Mouse (Mus musculus) thymus, adult 18-20 months (tissue): ENCODE measurements around the gene Ap2a2.
"Not testable (repeated sequence)": the region's sequence is repeated elsewhere in the genome, so short reads cannot be mapped to it uniquely, and the experiment has no call there.

Experiments used
- DNase-seq, 2 experiments: peaks; one replicate each; pipeline ENCODE4 v3.0.0; 2022; ENCODE audit warnings: mixed read lengths in 2 of 2

The Ap2a2 gene

DNA sequence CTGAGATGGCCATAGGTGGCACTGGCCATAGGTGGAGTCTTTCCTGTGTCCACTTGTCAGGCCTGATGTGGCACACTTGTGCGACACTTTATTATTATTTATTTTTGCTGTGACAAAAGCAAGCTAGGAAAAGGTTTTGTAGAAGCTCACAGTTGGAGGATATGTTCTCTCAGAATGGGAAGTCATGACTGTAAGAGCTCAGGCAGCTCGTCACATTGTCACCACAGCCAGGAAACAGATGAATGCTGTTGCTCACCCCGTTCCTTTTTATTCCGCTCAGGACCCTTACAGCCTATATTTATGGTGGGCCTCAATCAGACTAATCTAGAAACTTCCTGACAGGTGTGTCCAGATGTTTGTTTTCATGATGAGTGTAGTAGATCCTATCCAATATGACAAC lies 1.5 kb upstream of the Ap2a2 start:
- DNase-seq = no peak

- no peak for DNase-seq
Observed at GRCm38 (mm10) chr7:141562421-141562851, 463 bp downstream of the Ap2a2 start.

GRCm38 (mm10) chr7:141562852-141563427 lies 967 bp downstream of the Ap2a2 start:
- peak; percentile 32 to 47 for DNase-seq

DNA sequence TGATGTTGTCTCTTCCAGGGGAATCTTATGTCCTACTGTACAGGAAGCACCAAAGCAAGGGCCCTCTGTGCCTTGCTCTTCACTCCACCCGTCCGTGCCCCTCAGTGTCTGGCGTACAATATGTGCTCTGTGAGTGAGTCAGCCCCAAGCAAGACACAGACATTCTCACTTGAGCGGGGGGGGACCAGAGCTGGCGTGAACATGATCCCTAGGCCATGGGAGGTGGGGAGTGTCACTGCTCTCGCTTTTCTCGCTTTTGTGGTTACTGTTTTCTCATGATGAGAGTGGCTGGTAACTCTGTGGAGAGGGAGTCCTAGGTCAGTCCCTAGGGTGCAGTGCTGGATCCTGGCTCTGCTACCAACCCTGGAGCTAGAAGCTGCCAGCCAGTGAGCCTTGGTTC lies 2.6 kb downstream of the Ap2a2 start:
- no peak for DNase-seq

DNA sequence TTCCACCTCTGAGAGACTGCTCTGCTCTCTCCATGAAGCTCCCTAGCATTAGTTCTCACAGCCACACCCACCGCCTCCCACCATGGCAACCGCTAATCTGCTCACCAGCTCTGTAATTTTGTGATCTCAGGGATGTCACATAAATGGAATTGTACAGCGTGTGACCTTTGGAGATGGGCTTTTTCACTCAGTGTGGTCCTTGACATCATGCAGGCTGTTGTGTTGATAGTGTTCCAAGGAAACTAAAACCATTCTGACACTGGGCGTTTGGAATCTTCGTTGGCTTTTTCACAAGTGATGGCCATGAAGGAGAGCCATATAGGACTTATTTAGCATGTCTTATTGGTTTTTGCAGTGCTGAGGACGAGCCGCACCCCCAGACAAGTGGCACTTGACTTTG lies 4.6 kb downstream of the Ap2a2 start:
- no peak for DNase-seq

DNA sequence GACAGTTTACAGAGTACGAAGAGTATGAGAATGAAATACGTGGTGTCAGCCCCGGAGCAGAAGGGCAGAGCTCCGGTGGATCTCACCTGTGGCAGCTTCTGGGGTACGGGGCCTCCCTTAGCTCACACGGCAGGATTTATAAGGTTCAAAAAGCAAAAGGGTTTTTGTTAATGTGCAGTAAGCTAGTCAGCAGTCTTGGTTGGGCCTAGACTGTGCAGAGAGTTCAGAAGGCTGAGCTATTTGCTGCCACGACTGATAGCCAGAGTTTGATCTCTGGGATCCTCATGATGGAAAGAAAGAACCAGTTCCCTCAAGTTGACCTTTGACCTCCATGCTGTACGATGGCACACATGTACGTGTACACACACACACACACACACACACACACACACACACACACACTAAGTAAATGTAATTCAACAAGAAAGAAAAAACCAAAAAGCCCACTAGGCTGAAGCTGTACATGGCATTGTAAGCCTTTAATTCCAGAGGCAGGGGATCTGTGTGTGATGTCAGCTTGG lies 7.4 kb downstream of the Ap2a2 start:
- no peak for DNase-seq

GRCm38 (mm10) chr7:141569916-141570315 lies 7.9 kb downstream of the Ap2a2 start:
- DNase-seq = no peak

GRCm38 (mm10) chr7:141570625-141571295 lies 8.8 kb downstream of the Ap2a2 start:
- DNase-seq = no peak

GRCm38 (mm10) chr7:141574041-141574440 lies 12.1 kb downstream of the Ap2a2 start:
- DNase-seq = no peak

- no peak for DNase-seq
Observed at GRCm38 (mm10) chr7:141575481-141575880, 13.5 kb downstream of the Ap2a2 start.

GRCm38 (mm10) chr7:141577801-141578200 lies 15.8 kb downstream of the Ap2a2 start:
- no peak for DNase-seq

- no peak for DNase-seq
Observed at GRCm38 (mm10) chr7:141578511-141578910, 16.5 kb downstream of the Ap2a2 start.

GRCm38 (mm10) chr7:141578943-141579342 lies 17.0 kb downstream of the Ap2a2 start:
- no peak for DNase-seq

GRCm38 (mm10) chr7:141581323-141581722 lies 19.4 kb downstream of the Ap2a2 start:
- DNase-seq = no peak

DNA sequence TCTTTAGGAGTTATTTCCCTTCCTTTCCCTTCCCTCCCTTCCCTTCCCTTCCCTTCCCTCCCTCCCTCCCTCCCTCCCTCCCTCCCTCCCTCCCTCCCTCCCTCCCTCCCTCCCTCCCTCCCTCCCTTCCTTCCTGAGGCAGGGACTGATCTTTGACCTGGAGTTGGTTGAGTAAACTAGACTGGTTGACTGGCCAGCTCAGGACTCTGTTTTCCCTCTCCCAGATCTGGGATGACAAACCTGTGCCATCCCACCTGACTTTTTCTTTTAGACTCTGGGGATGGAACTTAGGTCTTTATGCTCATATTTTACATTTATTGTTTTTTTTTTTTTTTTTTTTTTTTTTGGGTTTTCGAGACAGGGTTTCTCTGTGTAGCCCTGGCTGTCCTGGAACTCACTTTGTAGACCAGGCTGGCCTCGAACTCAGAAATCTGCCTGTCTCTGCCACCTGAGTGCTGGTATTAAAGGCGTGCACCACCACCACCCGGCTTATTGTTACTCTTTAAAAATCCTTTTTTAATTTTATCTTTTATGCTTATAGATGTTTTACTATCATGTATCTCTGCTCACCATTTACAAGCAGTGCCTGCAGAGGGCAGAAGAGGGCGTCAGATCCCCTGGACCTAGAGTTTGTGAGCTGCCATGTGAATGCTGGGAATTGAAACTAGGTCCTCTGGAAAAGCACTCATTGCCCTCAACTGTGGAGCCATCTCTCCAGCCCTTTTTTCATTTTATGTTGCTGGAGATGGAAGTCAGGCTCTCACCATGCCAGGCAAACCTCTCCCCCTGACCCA lies 22.3 kb downstream of the Ap2a2 start:
- no peak for DNase-seq

GRCm38 (mm10) chr7:141585288-141585687 lies 23.3 kb downstream of the Ap2a2 start:
- DNase-seq = no peak

GRCm38 (mm10) chr7:141585881-141586280 lies 23.9 kb downstream of the Ap2a2 start:
- DNase-seq = no peak

DNA sequence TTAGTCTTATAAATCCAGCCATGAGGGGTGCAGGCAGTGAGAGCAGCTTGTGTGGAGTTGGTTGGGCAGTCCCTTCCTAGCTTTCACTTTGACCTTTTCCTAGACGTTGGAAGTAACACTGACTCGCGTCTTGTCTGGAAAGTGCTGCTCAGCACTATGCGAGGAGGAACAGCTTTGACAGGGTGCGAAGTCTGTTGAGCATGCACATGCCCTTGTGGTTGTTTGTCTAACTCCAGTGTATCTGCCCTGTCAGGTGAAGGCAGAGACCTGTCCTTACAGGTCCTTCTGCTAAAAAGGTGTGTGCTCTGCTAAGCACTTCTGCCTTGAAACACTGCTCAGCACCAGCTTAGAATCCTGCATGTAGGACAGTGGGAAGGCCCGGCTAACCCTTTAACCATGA lies 26.9 kb downstream of the Ap2a2 start:
- DNase-seq = no peak

DNA sequence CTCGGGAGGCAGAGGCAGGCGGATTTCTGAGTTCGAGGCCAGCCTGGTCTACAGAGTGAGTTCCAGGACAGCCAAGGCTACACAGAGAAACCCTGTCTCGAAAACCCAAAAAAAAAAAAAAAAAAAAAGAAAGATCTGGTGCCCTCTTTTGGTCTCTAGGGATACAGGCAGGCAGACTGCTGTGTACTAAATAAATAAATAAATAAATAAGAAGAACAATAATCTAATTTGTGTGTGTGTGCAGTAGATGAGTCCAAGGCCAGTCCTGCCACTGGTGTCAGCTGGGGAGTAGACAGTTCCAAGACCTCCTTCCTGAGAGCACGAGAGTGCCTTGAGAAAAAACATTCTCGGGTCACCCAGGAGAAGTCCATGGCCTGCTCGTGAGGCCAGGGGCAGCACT lies 28.3 kb downstream of the Ap2a2 start:
- not testable (repeated sequence) for DNase-seq

DNA sequence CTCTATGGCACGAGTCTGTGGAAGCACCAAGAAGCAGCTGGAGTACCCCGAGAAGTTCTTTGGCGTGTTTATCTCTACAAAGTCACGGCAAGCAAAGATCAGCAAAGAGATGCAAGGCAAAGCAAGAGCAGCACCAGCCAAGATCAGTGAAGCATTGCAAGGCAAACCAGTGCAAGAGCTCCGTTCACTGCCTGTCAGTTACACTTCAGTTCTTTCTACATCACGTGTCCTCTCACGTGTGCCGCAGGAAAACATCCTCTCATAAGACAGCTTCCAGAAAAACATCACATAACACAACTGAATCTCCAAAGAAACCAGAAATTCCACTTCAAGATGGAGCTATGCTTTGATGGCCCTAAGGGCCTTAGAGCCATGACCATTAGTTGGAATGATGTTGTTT lies 29.0 kb downstream of the Ap2a2 start:
- no peak for DNase-seq

GRCm38 (mm10) chr7:141592096-141592495 lies 30.1 kb downstream of the Ap2a2 start:
- no peak for DNase-seq

GRCm38 (mm10) chr7:141593056-141593455 lies 31.1 kb downstream of the Ap2a2 start:
- no peak for DNase-seq

DNA sequence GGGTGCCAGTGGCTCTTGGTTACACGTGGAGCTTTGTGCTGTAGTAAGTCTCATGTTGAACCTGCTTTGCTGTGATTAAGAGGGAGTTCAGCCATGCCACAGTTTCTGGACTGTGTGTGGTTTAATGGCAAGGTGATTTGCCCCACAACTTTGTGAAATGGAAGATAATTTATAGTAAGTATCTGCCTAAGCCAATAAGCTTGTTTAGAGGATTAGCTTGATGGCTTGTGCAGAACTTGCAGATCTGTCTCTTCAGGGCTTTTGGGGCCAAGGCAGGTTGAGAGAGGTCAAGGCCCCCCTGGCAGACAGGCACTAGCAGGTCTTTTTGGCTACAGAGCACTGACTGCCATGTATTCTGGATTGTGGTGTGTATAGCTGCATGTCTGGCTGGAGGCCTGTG lies 35.0 kb downstream of the Ap2a2 start:
- DNase-seq = no peak

DNA sequence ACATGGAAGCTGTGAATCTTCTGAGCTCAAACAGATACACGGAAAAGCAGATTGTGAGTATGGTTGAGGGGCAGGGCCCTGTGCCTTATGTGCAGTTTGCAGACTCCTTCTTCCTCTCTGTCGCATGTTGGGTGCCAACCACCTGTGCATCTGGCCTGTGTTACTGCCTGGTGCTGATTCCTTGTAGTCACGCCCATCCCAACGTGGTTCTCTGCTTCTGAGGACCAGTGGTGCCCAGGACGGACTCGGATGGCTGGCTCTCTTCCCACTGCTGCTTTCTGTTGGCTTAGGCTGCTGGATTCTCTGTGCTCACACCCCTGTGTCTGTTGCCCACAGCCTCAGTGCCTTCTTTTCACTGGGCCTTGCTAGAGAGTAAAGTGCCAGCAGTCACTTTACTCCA lies 35.6 kb downstream of the Ap2a2 start:
- no peak for DNase-seq
